Mouse (Mus musculus): ENCODE measurements around the gene 1700069L16Rik.

- peak; percentile 35; the same call in 1 of the 2 replicates for TF ChIP-seq CTCF (IDR thresholded peaks at IDR 0.05; ENCODE audit: borderline replicate concordance, control insufficient read depth, extremely low read depth, insufficient read depth, low read length, poor library complexity)
- TF ChIP-seq POLR2A (IDR thresholded peaks at IDR 0.05; ENCODE audit: control insufficient read depth, extremely low read depth, insufficient read depth, low read length, poor library complexity): no peak
Observed at GRCm38 (mm10) chr5:113732182-113732581, 7.6 kb upstream of the 1700069L16Rik start.

Measured in thymus, adult 2 months (tissue).